Mouse (Mus musculus) myocyte (in vitro differentiated cells): ENCODE results near the gene Alkbh1.

Experiments used
- CEBPB ChIP-seq: IDR thresholded peaks from 2 replicates; pipeline ENCODE4 v1.6.1; 2011; ENCODE audit warnings: mild to moderate bottlenecking, moderate library complexity; ENCODE audit not compliant: poor library complexity, insufficient read depth, severe bottlenecking
- E2F4 ChIP-seq: IDR thresholded peaks from one replicate; pipeline ENCODE4 v1.6.1; 2011; ENCODE audit warnings: mild to moderate bottlenecking, control low read depth, moderate library complexity; ENCODE audit not compliant: insufficient read depth
- MAX ChIP-seq: IDR thresholded peaks from one replicate; pipeline ENCODE4 v1.6.1; 2011; ENCODE audit warnings: low read depth, mild to moderate bottlenecking, control low read depth
- MYOD1 ChIP-seq, 3 experiments: IDR thresholded peaks; one replicate each; pipeline ENCODE4 v1.6.1; 2011; ENCODE audit warnings: control low read depth in 2 of 3, low read depth in 2 of 3, mild to moderate bottlenecking in 2 of 3, moderate library complexity in 1 of 3; ENCODE audit not compliant: insufficient read length in 2 of 3, control insufficient read depth in 1 of 3
- MYOG ChIP-seq, 3 experiments: IDR thresholded peaks; one replicate each; pipeline ENCODE4 v1.6.1; 2011; ENCODE audit warnings: control low read depth in 2 of 3, low read depth in 2 of 3, mild to moderate bottlenecking in 2 of 3; ENCODE audit not compliant: insufficient read length in 2 of 3, control insufficient read depth in 1 of 3, insufficient read depth in 1 of 3
- POLR2AphosphoS2 ChIP-seq: IDR thresholded peaks from one replicate; pipeline ENCODE4 v1.6.1; 2011; ENCODE audit warnings: low read depth, control low read depth; ENCODE audit not compliant: insufficient read length
- TCF3 ChIP-seq: IDR thresholded peaks from one replicate; pipeline ENCODE4 v1.6.1; 2011; ENCODE audit warnings: low read depth, control low read depth; ENCODE audit not compliant: insufficient read length
- USF1 ChIP-seq: IDR thresholded peaks from one replicate; pipeline ENCODE4 v1.6.1; 2011; ENCODE audit warnings: low read depth, mild to moderate bottlenecking, control low read depth, moderate library complexity

- TF ChIP-seq TCF3 (no peak), E2F4 (no peak), POLR2AphosphoS2 (no peak), USF1 (no peak), MYOD1 (IDR thresholded peaks at IDR 0.05; ENCODE audit: control insufficient read depth in 1 of 3, insufficient read length in 2 of 3, low read depth in 2 of 3) (no peak), MYOG (IDR thresholded peaks at IDR 0.05; ENCODE audit: control insufficient read depth in 1 of 3, insufficient read depth in 1 of 3, insufficient read length in 2 of 3, low read depth in 2 of 3) (no peak), MAX (no peak), CEBPB (no peak)
These were observed 21.0 kb upstream of the Alkbh1 start for GRCm38 (mm10) chr12:87464678-87465297.
